Mouse (Mus musculus): ENCODE measurements around the gene Anapc5.

DNA sequence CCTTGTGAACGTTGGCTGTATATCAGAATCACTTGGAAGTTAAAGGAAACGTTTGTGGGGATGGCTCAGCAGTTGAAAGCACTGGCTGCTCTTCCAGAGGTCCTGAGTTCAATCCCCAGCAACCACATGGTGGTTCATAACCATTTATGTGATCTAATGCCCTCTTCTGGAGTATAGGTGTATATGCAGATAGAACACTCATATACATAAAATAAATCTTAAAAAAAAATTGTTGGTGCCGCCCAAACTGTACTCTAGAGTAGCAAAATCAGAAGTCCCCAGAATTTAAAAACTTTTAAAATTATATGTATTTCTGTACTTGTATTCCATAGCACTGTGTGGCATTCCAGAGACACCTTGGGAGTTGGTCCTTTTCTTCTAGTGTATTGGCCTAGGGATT is 34.7 kb upstream of the Anapc5 start:
- TF ChIP-seq CTCF (IDR thresholded peaks at IDR 0.05; ENCODE audit: low read depth, low read length) = no peak
- no peak for TF ChIP-seq GATA2 (IDR thresholded peaks at IDR 0.05; ENCODE audit: borderline replicate concordance, low read depth, low read length)
- TF ChIP-seq TAL1 (conservative IDR thresholded peaks at IDR 0.05; ENCODE audit: low read depth, low read length) = no peak
- no peak for TF ChIP-seq GATA1 (IDR thresholded peaks at IDR 0.05; ENCODE audit: borderline replicate concordance, low read length)
